Mouse (Mus musculus): Measurements from ENCODE around the gene Vmn1r38.

DNA sequence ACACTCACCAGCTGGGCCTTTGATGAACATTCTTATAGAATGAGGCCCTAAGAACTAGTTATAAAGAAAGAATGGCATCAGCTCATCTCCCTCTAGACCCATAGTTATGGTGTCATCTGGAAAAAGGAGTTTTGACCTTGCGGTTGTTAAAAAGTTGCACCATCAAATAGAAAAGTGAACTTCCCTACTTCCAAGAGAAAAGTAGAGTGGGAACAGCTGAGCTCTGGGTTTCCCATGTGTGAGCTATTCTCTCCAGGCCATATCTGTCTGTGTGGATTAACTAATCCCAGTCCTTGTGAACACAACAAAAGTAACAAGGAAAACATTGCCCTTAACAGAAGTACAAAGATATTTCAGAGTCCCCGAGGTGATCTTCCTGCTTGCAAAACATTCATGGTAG, 28.1 kb upstream of the Vmn1r38 start, which contains the start of gene Vmn1r39:
- TF ChIP-seq CTCF (IDR thresholded peaks at IDR 0.05; ENCODE audit: insufficient read depth, low read depth, low read length) (no peak), POLR2A (IDR thresholded peaks at IDR 0.05; ENCODE audit: insufficient read depth, low read depth, low read length) (no peak)
